Mouse (Mus musculus): Measurements from ENCODE around the gene Bicc1.

Gene Bicc1

GRCm38 (mm10) chr10:71050722-71051333 lies 108.7 kb downstream of the Bicc1 start:
- DNase-seq, result no peak

- peak; percentile 54 for DNase-seq
Measured at GRCm38 (mm10) chr10:71049294-71049693, 110.2 kb downstream of the Bicc1 start.

- no peak for DNase-seq
Measured at GRCm38 (mm10) chr10:71044410-71044809, 115.1 kb downstream of the Bicc1 start.

- no peak for DNase-seq
Measured at GRCm38 (mm10) chr10:71041874-71042273, 117.6 kb downstream of the Bicc1 start.

- DNase-seq, result no peak
Measured at GRCm38 (mm10) chr10:71036484-71036883, 123.0 kb downstream of the Bicc1 start.

GRCm38 (mm10) chr10:71028996-71029395 lies 130.5 kb downstream of the Bicc1 start:
- DNase-seq, result peak; percentile 40

- peak; percentile 11 for DNase-seq
Measured at GRCm38 (mm10) chr10:71028066-71028844, 131.2 kb downstream of the Bicc1 start.

GRCm38 (mm10) chr10:71025131-71025894 lies 134.2 kb downstream of the Bicc1 start:
- DNase-seq, result peak; percentile 20

- no peak for DNase-seq
Measured at GRCm38 (mm10) chr10:71024681-71025080, 134.8 kb downstream of the Bicc1 start.

GRCm38 (mm10) chr10:71023471-71023870 lies 136.0 kb downstream of the Bicc1 start:
- DNase-seq, result no peak

- DNase-seq, result no peak
Measured at GRCm38 (mm10) chr10:71020459-71020858, 139.0 kb downstream of the Bicc1 start.

GRCm38 (mm10) chr10:71019836-71020235 lies 139.7 kb downstream of the Bicc1 start:
- peak; percentile 14 for DNase-seq

- no peak for DNase-seq
Measured at GRCm38 (mm10) chr10:71009771-71010496, 149.6 kb downstream of the Bicc1 start.

- no peak for DNase-seq
Measured at GRCm38 (mm10) chr10:71008721-71009120, 150.8 kb downstream of the Bicc1 start.

- peak; percentile 26 for DNase-seq
Measured at GRCm38 (mm10) chr10:71007956-71008355, 151.5 kb downstream of the Bicc1 start.

GRCm38 (mm10) chr10:71007516-71007915 lies 152.0 kb downstream of the Bicc1 start:
- DNase-seq, result no peak

GRCm38 (mm10) chr10:71007001-71007400 lies 152.5 kb downstream of the Bicc1 start:
- no peak for DNase-seq

- no peak for DNase-seq
Measured at GRCm38 (mm10) chr10:71002871-71003270, 156.6 kb downstream of the Bicc1 start.

GRCm38 (mm10) chr10:71002186-71002585 lies 157.3 kb downstream of the Bicc1 start:
- no peak for DNase-seq

GRCm38 (mm10) chr10:70998136-70998535 lies 161.4 kb downstream of the Bicc1 start:
- DNase-seq, result peak; percentile 36

- no peak for DNase-seq
Measured at GRCm38 (mm10) chr10:70996051-70996450, 163.4 kb downstream of the Bicc1 start.

- DNase-seq, result no peak
Measured at GRCm38 (mm10) chr10:70994135-70994497, 165.4 kb downstream of the Bicc1 start.
